Mouse (Mus musculus) gastrocnemius, adult 18-20 months (tissue): Measurements from ENCODE around the gene Krtap26-1. TPM values are rescaled to one million over a fixed set of nuclear protein-coding genes. Genes with fewer than 3 reads are reported as not detected.

Source experiments
- DNase-seq: peaks from one replicate; pipeline ENCODE4 v3.0.0; 2021; ENCODE audit warnings: low spot score
- long read RNA-seq, 2 experiments: library from polyadenylated mRNA; stranded (forward); transcript quantifications; one replicate each; pipeline ENCODE4 v2.0.0; 2021
- total RNA-seq, 2 experiments: library from RNA; stranded (reverse); gene quantifications; 2 replicates each; pipeline ENCODE4 v1.2.3; 2021

Gene Krtap26-1
- total RNA-seq, result not detected
- long read RNA-seq, experiment 1, result 0 reads
- long read RNA-seq, experiment 2, result 0 reads

DNA sequence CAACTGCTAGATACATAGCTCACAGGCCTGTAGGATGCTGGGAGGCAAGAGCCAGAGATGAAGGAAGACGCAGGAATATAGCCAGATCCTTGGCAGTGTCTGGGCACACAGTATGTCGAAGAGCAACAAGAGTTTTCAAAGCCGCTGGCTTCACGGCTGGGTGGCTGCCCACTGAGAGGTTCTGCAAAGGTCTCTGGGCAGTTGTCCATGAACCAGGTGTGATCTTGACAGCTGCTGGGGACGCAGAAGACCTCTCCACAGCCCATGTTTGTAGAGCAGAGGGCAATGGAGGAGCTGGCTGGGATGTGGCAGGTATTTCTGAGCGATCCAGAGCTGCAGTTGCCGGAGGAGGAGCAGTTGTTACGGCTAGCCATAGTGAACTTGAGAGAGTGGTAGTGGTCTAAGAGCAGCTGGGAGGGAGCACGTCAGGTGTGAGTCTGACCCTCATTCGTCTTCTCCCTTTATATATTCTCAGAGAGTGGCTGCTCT lies at the start of gene Krtap26-1:
TSS of gene Krtap26-1 (minus strand) at position 439 of the 489 bp plus-strand sequence.
- DNase-seq, result no peak

DNA sequence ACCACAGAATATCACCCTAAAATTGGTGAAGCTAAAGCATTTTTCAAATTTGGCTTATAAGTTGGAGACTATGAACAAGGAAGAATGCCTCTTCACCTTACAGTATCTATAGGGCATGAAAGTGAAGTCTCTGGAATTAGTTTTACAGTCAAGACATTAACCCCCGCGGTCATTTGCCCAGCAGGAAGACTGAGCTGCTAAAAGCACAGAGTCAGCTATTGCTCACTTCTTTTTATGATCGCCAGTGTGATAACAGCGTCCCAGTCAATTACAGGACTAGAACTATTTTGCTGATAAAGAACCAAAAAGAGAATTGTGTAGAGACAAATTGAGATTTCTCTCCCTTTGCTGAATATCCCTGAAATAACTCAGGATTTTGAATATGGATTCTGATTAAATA lies 48.7 kb upstream of the Krtap26-1 start:
- no peak for DNase-seq

DNA sequence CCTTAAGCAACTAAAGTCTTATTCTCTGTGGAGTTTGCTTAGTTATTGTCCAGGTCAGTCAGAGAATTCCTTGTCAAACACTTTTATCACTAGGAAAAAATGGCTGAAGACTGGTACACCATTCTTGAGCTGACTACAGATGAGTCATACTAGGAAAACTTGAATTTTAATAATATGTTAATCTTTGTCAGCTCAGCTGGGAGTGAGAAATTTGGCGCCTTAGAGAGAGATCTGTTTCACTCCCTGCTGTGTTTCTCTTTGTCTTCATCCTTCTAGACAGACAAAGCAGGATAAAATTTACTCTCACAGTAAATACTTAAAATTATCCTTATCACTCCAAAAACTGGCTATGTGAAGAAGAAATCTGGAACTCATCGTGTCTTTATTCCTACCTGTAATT lies 33.7 kb upstream of the Krtap26-1 start:
- no peak for DNase-seq

DNA sequence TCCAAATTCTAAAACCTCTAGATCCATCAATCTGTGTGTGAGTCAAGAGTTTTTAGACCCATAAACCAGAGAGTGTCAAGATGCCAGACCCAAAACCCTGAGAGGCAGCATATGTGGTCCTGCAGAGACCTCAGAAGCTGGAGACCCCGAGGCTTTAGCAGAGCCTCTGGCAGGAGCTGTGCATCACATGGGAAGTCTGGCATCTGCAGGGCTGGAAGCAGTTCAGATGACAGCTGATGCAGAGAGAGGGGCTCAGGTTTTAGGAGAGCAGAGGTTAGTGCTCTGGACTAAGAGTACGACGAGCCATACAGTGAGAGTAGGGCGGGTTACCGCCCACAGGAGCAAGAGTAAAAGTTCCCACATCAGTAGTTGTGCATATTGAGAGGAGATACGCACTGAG lies 31.5 kb upstream of the Krtap26-1 start:
- no peak for DNase-seq

DNA sequence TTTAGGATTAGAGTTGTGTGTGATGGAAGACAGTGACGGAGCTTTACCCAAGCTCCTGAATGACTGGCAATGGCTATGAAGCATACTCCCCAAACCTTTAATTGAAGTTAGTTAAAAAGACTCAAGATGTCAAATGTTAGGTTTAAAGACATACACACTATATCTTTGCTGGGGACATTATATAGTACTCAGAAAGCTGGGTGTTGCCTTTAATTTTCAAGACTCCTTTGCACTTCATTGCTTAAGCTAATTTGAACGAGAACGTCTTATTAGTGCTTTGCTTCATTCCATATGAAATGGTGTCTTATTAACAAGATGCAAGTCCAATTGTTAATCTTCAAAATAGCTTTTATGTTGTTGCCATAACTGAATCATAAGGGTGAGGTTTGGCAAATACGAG lies 24.0 kb upstream of the Krtap26-1 start, which contains the start of gene Krtap27-1:
TSS of gene Krtap27-1 (minus strand) at position 101 of the 400 bp plus-strand sequence.
- no peak for DNase-seq

DNA sequence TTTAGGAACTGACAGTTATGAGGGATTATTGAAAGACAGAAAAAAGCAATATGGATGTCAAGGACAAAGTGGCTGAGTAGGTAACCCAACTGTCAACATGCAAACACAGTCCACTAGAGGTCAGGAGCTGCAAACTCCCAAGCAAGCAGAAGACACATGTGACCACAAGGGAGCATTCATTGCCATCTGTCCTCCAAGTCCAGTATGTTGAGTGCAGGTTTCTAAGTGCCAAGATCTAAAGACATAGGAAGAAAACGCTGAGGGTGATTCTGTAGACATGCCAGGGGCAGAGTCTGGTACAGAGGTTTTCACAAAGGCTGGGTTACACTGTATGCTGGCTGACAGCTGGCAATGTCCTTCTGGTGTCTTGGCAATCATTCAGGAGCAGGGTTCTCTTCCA lies 9.8 kb upstream of the Krtap26-1 start:
- DNase-seq, result no peak

DNA sequence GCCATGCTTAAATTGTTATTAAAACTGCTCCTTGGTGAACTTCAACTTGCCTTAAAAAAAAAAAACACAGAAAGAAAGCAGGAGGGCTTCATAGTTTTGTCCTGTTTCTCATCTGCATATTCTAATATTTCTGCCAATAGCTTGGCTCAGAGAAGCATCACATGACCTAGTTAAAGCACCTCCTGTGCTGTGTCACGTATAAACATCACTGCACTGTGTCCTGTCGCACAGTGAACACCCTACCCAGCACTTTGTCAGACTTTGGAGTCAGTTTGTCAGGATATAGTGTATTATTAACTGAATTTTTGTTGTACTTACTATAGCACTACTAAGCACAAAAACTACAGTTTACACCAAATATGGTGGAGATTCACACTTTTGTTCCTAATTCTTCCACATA lies 4.4 kb upstream of the Krtap26-1 start:
- DNase-seq, result no peak

DNA sequence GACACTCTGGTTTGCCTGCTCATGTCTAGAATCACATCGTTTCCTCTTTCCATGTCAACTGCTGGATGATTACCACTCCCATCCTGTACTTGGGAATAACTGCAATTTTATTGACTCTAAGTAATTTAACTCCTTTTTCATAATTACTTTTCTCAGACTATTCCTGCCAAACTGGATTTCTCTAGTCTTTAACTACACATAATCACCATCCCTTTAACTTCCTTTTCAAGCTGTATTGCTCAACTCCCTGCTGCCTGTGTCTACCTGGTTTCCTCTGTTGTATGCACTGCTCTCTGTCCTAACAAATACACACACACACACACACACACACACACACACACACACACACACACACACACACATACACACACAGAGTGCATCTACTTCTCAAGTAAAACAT lies 3.5 kb upstream of the Krtap26-1 start:
- DNase-seq, result no peak

DNA sequence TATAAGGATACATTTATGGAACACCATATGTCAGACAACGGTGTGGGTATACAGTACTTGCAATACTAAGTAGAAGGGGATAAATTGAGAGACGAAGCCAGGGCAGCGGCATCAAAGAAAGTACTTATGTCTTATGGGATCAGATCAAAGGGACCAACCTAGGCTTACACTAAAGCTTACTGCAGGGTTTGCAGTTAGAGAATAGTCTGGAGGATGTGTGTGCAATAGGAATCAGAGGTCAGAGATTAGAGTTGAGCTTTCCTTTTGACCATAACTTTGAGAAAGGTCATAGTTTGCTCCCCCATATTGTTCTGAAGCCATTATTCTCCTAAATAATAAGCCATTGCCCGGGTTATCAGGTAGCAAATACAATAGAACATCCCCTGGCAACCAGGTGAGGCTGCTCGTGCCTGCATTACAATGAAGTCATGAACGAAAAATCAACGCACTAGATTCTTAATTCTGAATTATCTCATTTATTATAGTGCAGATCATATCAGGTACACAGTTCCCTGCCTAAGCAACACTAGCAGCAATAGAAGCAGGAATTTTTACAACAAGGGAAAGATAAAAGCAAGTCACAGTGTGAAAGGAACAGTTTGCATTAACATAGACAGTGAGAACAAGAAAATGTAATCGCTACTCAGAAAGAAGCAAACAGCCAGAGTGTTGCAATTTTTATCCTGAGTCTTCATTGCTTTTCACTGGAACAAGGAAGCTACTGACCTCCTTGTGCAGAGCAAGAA lies 1.1 kb downstream of the Krtap26-1 start:
- DNase-seq, result no peak

DNA sequence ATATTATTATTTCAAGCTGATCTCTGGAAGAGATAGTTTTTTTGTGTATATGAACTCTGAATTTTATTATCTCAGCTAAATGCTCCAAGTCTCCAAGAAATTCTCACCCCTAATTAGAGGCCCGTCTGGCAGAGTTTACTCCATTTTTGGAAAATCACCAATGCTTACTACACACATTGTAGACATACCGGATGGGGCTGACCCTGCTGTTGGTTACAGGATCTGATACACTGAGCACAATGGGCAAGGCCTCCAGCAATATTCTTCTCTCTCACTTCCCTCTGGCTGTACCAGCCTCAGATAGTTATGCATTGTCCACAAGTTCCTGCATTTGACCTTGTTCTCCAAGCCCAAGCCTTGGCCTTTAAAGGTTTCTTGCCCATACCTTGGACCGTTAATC lies 7.5 kb downstream of the Krtap26-1 start:
- no peak for DNase-seq

DNA sequence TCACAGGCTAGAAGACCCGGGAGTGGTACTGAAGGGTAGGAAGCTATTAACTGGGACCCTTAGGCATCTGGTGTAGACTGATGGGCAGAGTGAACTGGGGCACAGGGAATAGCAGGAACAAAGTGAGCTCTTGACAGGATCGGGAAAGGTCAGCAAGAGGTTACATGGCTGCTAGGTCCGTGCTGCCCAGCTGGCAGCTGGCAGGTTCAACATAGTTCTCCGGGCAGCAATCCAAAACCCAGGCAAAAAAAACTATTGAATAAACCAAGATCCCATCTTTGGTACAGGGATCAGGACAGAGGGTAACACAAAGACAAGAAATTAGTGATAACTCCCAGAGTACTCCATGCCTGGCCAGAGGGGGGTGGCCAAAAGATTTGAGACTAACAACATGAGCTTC lies 12.5 kb downstream of the Krtap26-1 start:
- DNase-seq, result no peak

DNA sequence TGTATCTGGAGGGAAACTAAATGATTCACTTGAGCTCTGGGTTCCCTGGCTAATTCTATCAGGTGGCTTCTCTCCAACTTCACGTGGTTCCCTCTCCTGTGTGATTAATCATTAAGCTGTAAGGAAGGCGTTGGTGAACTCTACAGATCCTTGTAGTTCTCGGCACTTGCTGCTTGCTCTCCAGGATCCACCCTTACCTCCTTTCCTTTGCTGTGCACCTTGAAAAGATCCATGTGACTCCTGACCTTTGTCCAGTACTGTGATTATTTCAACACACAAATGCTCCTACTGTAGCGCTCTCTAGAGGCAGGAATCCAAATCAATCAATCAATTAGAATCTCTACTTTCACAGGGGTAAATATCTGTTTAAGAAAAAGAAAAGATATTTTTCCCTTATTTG lies 16.1 kb downstream of the Krtap26-1 start:
- no peak for DNase-seq

DNA sequence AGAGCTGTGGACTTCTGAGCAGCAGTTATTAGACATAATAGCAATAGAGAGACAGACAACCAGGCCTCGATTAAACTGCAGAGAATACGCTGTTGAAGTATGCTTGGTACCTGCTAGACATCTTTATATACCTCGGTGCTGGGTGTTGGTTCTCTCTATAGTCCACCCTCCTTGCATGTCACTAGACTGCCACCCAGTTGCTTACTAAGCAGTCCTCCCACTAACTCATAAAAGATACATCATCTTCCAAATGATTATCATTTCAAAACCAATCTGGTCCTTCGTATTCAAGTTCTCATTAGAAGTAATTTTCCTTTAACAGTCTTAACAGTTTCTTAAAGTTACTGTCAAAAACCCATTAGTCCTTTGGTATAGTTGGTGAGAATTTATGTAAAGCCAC lies 20.0 kb downstream of the Krtap26-1 start, which contains the start of gene 2310079G19Rik:
TSS of gene 2310079G19Rik (minus strand) at position 101 of the 400 bp plus-strand sequence.
- DNase-seq, result no peak

DNA sequence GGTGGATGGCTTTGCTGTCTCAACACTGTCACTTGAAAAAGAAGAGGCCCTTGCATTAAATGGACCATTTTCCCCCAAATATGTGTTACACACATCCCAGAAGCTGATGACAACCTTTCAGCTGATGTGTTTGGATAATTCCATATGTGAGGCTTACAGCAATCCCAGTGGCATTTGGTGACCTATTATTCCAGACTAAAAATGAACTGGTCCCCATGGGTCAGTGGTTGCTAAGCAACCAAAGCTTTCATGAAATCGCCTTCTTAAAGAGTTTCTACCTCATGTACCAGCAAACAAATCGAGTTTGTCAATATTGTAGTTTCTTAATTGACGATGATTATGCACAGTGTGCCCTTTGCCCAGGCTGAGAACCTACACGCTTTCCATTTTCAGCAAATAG lies 34.9 kb downstream of the Krtap26-1 start:
- DNase-seq, result no peak

DNA sequence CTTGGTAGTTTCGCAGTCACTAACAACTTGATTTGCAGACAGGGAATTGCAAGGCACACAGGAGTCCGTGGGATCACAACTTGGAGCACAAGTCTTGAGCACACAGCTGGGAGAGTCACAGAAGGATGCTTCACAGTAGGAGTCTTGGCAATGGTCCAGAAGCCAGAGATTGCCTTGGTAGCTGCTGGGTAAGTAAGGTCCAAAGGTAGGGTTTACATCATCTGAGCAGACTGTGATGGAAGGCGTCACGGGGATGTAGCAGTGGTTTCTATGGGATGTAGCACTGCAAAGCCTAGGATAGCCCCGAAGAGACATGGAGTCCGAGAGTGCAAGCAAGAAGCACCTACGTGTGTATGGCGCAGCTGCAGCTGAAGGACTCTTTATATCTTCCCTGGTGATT lies 35.7 kb downstream of the Krtap26-1 start, which contains the start of gene Krtap24-1:
TSS of gene Krtap24-1 (minus strand) at position 358 of the 400 bp plus-strand sequence.
- DNase-seq, result no peak

DNA sequence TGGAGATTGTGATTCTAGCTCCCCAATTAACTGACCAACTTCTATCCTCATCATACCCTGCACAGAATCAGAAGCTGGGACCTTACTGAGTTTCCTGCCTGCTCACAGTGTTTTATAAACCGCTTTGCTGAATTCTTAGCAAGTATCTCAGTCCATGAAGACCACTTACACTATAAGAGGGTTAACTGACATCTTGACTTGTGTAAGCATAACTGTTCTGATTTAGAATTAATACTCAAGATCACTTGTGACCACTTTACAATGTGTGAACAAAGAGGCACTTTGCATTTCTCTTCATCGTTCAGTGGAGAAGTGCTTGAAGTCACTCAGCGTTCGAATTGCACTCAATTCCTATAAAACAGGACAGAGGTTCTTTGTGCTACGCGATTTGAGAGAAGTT lies 43.0 kb downstream of the Krtap26-1 start:
- DNase-seq, result no peak

DNA sequence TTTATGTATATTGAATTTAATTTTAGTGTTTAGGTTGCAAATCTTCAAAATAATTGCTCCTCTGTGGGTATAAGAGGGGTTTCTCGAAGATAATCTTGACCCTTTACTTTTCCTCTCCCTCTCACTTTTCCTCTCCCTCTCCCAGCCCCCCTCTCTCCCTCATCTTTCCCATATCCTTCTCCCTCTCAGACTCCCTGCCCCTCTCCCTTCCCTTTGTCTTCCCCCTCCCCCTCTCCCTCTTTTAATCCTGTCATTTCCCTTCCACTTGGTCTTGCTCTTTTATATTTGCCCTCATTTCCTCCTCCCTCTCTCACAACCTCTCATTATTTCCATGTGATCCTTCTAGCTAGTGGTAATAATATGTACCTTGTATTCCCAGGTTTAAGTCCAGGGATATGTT lies 45.1 kb downstream of the Krtap26-1 start:
- no peak for DNase-seq

DNA sequence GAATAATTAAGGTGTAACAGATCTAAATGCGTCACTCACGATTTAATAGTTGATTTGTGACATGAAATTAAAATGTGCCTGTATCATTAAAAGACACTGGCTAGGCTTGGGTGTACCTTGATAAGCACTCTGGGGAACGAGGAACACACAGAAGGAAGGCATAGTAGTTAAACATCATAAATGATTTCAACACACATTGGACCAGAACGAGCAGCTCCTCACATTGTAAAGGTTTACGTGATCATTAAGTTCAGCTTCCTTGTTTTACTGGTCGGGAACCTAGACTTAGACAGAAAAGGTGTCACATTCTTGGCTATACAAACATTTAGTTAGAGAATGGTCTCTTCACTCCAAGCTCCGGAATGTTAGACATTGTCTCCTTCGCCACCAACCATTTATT lies 47.3 kb downstream of the Krtap26-1 start:
- no peak for DNase-seq

DNA sequence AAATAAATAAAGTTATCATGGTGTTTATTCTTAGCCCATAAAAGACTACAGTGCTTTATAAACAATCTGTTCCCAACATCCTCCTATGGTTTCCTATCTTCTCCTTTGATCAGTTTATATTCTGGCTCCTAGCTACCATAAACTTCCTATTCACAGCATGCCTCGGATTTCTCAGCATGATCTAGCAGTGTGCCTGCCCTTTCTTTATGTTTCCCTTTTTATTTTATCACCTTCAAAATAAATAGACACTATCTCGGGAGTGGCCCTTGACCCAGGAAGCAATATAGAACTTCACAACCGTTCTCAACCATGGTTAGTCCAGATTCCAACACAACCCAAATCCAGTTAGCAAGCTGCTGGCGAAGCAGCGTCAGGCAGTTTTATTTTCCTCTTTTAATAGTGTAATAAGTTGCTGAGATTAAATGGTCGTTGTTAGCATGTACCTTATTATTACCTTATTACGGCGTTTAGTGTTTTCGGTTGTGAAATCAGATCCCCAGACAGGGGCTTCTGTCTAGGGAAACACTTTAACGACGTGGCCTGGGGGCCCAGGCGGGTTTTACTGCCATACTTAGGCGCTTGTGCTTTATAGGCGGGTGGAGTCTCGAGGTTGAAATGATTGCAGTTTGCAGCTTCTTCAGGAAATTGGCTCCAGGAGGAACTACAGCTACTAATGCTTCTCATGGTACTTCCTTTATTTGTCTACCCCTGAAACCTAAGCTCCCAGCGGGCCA lies 47.9 kb downstream of the Krtap26-1 start:
- no peak for DNase-seq
